Mouse (Mus musculus): Measurements from ENCODE around the gene Ankrd13c. TPM values are rescaled to one million over a fixed set of nuclear protein-coding genes. Genes with fewer than 3 reads are reported as not detected.

Ankrd13c gene
- polyA plus RNA-seq (2017; shearing (Covaris generic)): 15.2 TPM

GRCm38 (mm10) chr3:157946843-157947358 lies at the start of gene Ankrd13c:
Ankrd13c (plus strand) TSS chr3:157947239.

DNA sequence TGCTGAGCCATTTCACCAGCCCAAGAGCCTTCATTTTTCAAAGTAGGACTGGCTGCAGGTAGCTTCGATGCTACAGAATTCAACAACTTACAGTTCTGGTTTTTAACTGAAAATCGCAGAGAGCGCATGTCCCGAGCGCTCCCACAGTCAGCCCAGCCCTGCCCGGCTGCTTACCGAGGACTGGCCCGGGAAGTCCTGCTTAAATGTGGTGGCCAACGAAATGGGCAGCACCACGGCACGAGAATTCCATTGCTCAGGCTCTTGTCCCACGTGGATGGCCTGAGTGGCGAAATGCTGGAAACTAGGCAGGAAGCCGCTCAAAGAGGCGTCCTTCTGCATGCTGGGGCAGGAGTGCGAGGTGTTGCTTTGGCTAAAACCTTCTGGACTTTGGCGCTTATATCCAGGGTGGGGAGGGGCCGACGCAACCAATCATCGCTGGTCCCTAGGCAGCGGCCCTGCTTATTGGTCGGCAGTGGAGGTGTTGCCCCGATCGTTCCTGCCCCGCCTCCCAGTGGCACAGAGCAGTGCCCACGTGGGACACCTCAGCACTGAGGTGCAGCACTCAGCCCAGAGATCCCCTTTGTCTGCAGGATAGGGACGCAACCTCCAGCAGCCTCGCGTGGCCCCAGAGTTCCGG lies 22.2 kb upstream of the Ankrd13c start, which contains the start of gene Cth:
TSS of gene Cth (minus strand) at position 386 of the 637 bp plus-strand sequence.

GRCm38 (mm10) chr3:158036329-158036988 lies 89.4 kb downstream of the Ankrd13c start, which contains the start of the genes Srsf11 and Lrrc40:
Srsf11 (minus strand) TSS chr3:158036639.
Lrrc40 (plus strand) TSS chr3:158036662.

Other genes starting within 250 kb of the Ankrd13c start
- gene Cth, start 22.2 kb upstream of the Ankrd13c start, polyA plus RNA-seq (2017; shearing (Covaris generic)): not detected
- gene Srsf11, start 89.4 kb downstream of the Ankrd13c start, polyA plus RNA-seq (2017; shearing (Covaris generic)): 187 TPM
- gene Lrrc40, start 89.4 kb downstream of the Ankrd13c start, polyA plus RNA-seq (2017; shearing (Covaris generic)): 30.0 TPM